Mouse (Mus musculus): Measurements from ENCODE around the gene Tepsin. TPM values are rescaled to one million over a fixed set of nuclear protein-coding genes. Genes with fewer than 3 reads are reported as not detected.

Gene Tepsin
- polyA plus RNA-seq, 1 experiment from 2014 or later, result 20.6 TPM

GRCm38 (mm10) chr11:120107796-120108195 is 9.3 kb upstream of the Tepsin start:
- WGBS, result 81% methylated on average over 9 of the region's 9 CpGs
- no peak overlapping the region for H3K9ac ChIP-seq
- no peaks in the 10 kb centered on the region for H3K27me3 ChIP-seq
- no peak overlapping the region for H3K27ac ChIP-seq (replicated peaks)
- H3K4me3 ChIP-seq, result no peak overlapping the region
- ATAC-seq (ENCODE audit: low read depth), result no peak
- H3K36me3 ChIP-seq, result peaks cover 56% of the 10 kb centered on the region
- peaks cover 13% of the 10 kb centered on the region for H3K4me1 ChIP-seq (replicated peaks)
- H3K9me3 ChIP-seq, result no peaks in the 10 kb centered on the region
- H3K4me2 ChIP-seq, result no peak overlapping the region

DNA sequence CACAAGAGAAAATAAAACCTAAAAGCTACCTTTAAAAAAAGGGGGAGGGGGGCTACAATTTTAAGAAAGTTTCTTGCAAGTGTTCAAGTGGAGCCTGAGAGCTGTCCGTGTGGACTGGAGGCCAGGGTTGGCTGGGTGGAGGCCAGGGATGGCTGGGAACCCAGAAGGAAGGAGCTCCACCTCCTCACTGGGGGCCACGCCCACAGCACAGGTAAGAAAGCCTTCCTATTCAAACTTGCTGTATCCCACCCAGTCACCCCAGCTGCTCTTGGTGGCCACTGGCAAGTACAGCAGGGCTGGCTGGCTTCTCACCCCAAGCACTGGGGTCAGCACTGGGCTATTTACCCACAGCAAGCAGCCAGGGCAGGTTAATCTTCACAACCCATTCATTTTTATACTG is 8.5 kb upstream of the Tepsin start:
- peaks cover 56% of the 10 kb centered on the region for H3K36me3 ChIP-seq
- no peak for ATAC-seq (ENCODE audit: low read depth)
- H3K27me3 ChIP-seq, result no peaks in the 10 kb centered on the region
- H3K9ac ChIP-seq, result no peak overlapping the region
- WGBS, result 75% methylated on average over 2 of the region's 2 CpGs
- H3K4me2 ChIP-seq, result no peak overlapping the region
- no peak overlapping the region for H3K4me3 ChIP-seq
- H3K9me3 ChIP-seq, result no peaks in the 10 kb centered on the region
- H3K4me1 ChIP-seq (replicated peaks), result peaks cover 8% of the 10 kb centered on the region; the same call in 1 of the 2 replicates
- H3K27ac ChIP-seq (replicated peaks), result no peak overlapping the region

GRCm38 (mm10) chr11:120103431-120103997 is 5.0 kb upstream of the Tepsin start:
- Histone ChIP-seq H3K36me3 (peaks cover 55% of the 10 kb centered on the region), H3K9ac (no peak overlapping the region), H3K4me3 (no peak overlapping the region), H3K9me3 (no peaks in the 10 kb centered on the region), H3K4me1 (replicated peaks) (peaks cover 18% of the 10 kb centered on the region), H3K27ac (replicated peaks) (no peak overlapping the region), H3K27me3 (no peaks in the 10 kb centered on the region), H3K4me2 (no peak overlapping the region)
- ATAC-seq (ENCODE audit: low read depth), result no peak
- WGBS, result 95% methylated on average over 3 of the region's 3 CpGs

DNA sequence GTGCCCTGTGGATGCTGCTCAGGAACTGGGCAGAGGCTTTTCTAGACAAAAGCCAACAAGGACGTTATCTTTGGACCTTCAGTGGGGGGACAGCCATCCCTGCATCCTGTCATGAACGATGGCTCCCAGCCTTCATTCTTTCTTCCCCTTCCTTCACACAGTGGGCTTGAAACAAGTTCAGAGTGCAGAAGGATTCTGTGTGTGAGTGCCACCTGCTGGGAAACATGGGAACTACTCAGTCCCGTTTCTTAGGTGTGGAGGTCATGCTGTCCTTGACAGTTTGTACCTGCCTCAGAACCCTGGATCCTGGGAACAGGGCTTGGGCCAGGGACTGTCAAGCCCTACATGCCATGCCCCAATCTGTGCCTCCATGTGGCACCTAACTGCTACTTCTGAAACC is 2.5 kb upstream of the Tepsin start:
- Histone ChIP-seq H3K4me2 (no peak overlapping the region), H3K36me3 (peaks cover 42% of the 10 kb centered on the region), H3K27me3 (no peaks in the 10 kb centered on the region), H3K27ac (replicated peaks) (peak overlapping the region; percentile 70), H3K9ac (no peak overlapping the region), H3K9me3 (no peaks in the 10 kb centered on the region), H3K4me1 (replicated peaks) (peaks cover 29% of the 10 kb centered on the region), H3K4me3 (no peak overlapping the region)
- no peak for ATAC-seq (ENCODE audit: low read depth)
- WGBS, result 4% methylated on average over 3 of the region's 3 CpGs

DNA sequence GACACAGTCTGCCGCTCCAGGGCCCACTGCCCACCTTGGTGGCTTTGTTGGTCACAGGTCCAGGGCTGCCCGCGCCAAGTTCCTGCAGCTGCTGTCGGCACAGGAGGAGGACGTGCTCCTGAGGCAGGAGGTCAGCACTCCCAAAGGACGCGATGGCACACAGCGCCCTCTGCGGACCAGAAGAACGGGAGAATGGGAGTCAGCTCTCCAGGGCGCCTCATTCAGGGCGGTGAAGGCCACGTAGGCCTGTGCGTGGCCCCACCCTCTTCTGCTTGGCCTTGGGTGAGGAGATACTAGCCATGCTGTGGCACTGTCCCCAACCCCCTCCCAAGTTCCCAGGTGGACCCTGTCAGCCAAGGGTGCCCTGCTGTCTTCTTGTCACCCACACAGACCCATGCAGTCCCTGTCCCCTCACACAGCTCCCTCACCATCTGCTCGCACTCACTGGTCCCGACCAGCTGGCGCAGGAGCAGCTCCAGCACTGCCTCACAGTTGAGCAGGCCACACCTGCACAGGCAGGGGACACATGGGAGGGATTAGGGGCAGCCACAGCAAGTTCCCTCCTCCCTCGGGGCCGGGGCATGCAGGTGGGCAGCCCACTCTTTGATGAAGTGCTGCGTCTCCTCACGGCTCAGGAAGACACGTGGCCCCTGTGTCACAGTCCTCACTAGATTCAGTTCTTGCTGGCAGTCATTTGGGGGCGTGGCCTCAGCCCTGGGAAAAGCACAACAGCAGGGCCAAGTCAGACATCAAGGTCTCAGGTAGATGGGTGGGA is 5.5 kb downstream of the Tepsin start:
- Histone ChIP-seq H3K9me3 (no peaks in the 10 kb centered on the region), H3K4me3 (no peak overlapping the region), H3K27ac (replicated peaks) (no peak overlapping the region), H3K36me3 (peaks cover 63% of the 10 kb centered on the region), H3K27me3 (no peaks in the 10 kb centered on the region), H3K4me1 (replicated peaks) (peaks cover 9% of the 10 kb centered on the region), H3K9ac (no peak overlapping the region), H3K4me2 (no peak overlapping the region)
- no peak for ATAC-seq (ENCODE audit: low read depth)
- WGBS, result 82% methylated on average over 23 of the region's 23 CpGs

DNA sequence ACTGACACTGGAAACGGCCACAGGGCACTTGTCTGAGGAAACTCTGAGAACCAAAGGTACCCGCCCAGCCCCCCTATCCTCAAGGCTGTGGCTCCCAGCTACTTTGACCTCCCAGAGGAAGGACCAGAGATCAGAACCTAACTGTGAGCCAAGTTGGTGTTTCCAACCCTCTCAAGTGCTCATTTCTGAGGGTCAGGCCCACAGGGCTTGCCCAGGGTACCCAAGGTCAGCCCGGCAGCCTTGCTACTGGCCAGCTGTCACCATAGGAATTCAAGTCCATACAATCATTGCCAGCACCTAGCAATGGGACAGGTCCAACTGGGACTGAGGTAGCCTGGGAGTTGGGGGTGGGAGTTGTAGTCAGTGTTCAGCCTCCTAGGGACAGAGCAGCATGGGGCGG is 7.9 kb downstream of the Tepsin start:
- no peak for ATAC-seq (ENCODE audit: low read depth)
- Histone ChIP-seq H3K4me1 (replicated peaks) (peaks cover 13% of the 10 kb centered on the region), H3K4me3 (no peak overlapping the region), H3K27me3 (no peaks in the 10 kb centered on the region), H3K9ac (no peak overlapping the region), H3K36me3 (peaks cover 54% of the 10 kb centered on the region), H3K9me3 (no peaks in the 10 kb centered on the region), H3K27ac (replicated peaks) (no peak overlapping the region), H3K4me2 (no peak overlapping the region)
- WGBS, result 95% methylated on average over 4 of the region's 4 CpGs

- Histone ChIP-seq H3K4me2 (peak within 1 kb of the TSS; percentile 97), H3K27me3 (no peaks in the 10 kb centered on the region), H3K27ac (replicated peaks) (peak within 1 kb of the TSS; percentile 91), H3K4me1 (replicated peaks) (peaks cover 20% of the 10 kb centered on the region), H3K36me3 (peaks cover 38% of the 10 kb centered on the region), H3K9me3 (no peaks in the 10 kb centered on the region), H3K9ac (peak within 1 kb of the TSS; percentile 98), H3K4me3 (peak within 1 kb of the TSS; percentile 92)
- ATAC-seq (ENCODE audit: low read depth), result peak; percentile 99
- under 1% methylated on average over 42 of the region's 42 CpGs for WGBS
These were observed 11.8 kb downstream of the Tepsin start, which contains the start of gene Cep131 for GRCm38 (mm10) chr11:120086702-120087152. TSS of gene Cep131 (minus strand) at chr11:120086827.

DNA sequence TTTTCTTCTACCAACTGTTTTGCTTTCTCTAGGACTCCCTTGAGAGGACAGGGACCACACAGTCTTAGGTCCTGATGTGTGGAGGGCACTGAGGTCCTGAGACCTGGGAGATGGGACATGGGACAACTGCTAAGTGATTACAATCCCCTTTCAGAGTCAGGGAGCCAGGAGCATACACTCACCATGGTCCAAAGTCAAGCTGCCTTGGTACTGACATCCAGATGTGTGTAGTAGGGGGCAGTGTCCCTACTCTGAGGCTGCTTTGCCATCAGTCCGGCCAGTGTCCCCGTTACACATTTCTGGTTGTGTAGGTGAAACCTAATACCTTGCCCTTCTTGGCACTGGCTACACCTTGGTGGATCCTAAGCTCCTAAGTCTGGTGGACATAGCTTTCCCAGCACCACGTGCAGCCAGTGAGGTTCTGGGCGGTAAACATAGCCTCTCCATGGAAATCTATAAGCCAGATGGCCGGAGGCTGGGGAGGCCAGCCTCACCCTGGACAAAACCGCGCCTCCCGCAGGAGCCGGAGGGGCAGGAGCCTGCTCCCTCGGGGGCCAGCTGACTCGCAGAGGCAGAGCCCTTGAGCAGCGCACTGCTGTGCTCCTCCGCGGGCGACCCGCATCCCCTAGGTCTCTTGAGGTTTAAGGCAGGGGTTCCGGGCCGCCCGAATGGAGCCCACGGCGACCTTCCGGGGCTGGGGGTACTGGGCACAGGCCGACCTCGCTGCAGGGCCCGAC is 12.5 kb downstream of the Tepsin start:
- WGBS, result 1% methylated on average over 25 of the region's 25 CpGs
- no peaks in the 10 kb centered on the region for H3K27me3 ChIP-seq
- H3K4me1 ChIP-seq (replicated peaks), result peaks cover 20% of the 10 kb centered on the region
- ATAC-seq (ENCODE audit: low read depth), result peak; percentile 74
- H3K4me2 ChIP-seq, result peak overlapping the region; percentile 97
- H3K9me3 ChIP-seq, result no peaks in the 10 kb centered on the region
- peaks cover 36% of the 10 kb centered on the region for H3K36me3 ChIP-seq
- peak overlapping the region; percentile 92 for H3K4me3 ChIP-seq
- H3K9ac ChIP-seq, result peak overlapping the region; percentile 98
- peak overlapping the region; percentile 91 for H3K27ac ChIP-seq (replicated peaks)

- no peak for ATAC-seq (ENCODE audit: low read depth)
- Histone ChIP-seq H3K27me3 (no peaks in the 10 kb centered on the region), H3K9ac (no peak overlapping the region), H3K36me3 (peaks cover 79% of the 10 kb centered on the region), H3K4me1 (replicated peaks) (peaks cover 8% of the 10 kb centered on the region), H3K9me3 (no peaks in the 10 kb centered on the region), H3K4me2 (no peak overlapping the region), H3K4me3 (no peak overlapping the region), H3K27ac (replicated peaks) (no peak overlapping the region)
- WGBS, result 88% methylated on average over 6 of the region's 6 CpGs
These were observed 18.2 kb downstream of the Tepsin start for GRCm38 (mm10) chr11:120080282-120080681.

GRCm38 (mm10) chr11:120076191-120076590 is 22.3 kb downstream of the Tepsin start:
- Histone ChIP-seq H3K4me3 (no peak overlapping the region), H3K27me3 (no peaks in the 10 kb centered on the region), H3K4me2 (no peak overlapping the region), H3K4me1 (replicated peaks) (peaks cover 12% of the 10 kb centered on the region), H3K9ac (no peak overlapping the region), H3K9me3 (no peaks in the 10 kb centered on the region), H3K36me3 (peaks cover 90% of the 10 kb centered on the region), H3K27ac (replicated peaks) (no peak overlapping the region)
- no peak for ATAC-seq (ENCODE audit: low read depth)
- 83% methylated on average over 3 of the region's 3 CpGs for WGBS

GRCm38 (mm10) chr11:120072986-120073647 is 25.4 kb downstream of the Tepsin start:
- H3K4me2 ChIP-seq, result no peak overlapping the region
- no peaks in the 10 kb centered on the region for H3K27me3 ChIP-seq
- no peak overlapping the region for H3K4me3 ChIP-seq
- WGBS, result 93% methylated on average over 9 of the region's 9 CpGs
- peaks cover 20% of the 10 kb centered on the region for H3K4me1 ChIP-seq (replicated peaks)
- H3K27ac ChIP-seq (replicated peaks), result no peak overlapping the region
- peaks cover 89% of the 10 kb centered on the region for H3K36me3 ChIP-seq
- ATAC-seq (ENCODE audit: low read depth), result no peak
- H3K9ac ChIP-seq, result no peak overlapping the region
- H3K9me3 ChIP-seq, result no peaks in the 10 kb centered on the region
